Mouse (Mus musculus) heart, postnatal 25 days (tissue): ENCODE measurements around the gene Knl1. TPM values are rescaled to one million over a fixed set of nuclear protein-coding genes. Genes with fewer than 3 reads are reported as not detected.

Experiments used
- DNase-seq: peaks from one replicate; pipeline ENCODE4 v3.0.0; 2022; ENCODE audit warnings: low spot score
- intact Hi-C: fragments of 180-260 bp; cut with DNase I; formaldehyde crosslinking; loops from one replicate; pipeline ENCODE4 v1.15.1; 2025
- total RNA-seq, 2 experiments: library from RNA; stranded (reverse); gene quantifications; 2 replicates each; pipeline ENCODE4 v1.2.3; 2021

Gene Knl1
- total RNA-seq, 2 experiments from 2014 or later: 0.34 to 0.75 TPM

DNA sequence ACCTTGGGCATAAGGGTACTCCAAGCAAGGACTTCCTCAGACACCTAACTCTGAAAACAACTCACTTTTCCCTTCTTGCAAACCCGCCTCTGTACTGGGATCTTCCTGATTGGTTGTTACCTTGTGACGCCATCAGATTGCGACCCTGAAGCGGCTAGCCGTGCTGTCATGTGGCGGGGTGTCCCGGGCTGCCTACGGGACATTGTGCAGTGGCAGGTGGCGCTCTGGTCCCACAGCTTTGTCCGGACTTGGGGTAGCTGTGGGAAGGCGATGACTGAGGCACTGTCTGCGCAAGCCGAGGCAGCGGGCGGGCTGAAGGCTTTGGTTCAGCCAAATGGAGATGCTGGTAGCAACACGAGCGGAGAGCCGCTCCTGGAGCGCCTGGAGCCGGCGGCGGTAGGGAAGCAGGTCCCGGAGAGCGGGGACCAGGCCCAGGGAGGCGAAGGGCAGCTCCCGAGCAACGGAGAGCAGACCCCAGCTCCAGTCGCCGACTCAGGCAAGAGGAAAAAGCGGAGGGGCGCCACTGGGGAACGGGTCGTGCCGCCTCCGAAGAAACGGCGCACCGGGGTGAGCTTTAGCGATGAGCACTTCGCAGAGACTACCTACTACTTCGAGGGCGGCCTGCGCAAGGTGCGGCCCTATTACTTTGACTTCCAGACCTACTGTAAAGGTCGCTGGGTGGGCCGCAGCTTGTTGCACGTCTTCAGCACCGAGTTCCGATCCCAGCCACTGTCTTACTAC, 12.1 kb upstream of the Knl1 start, which contains the start of gene Rpusd2:
TSS of gene Rpusd2 (plus strand) at position 135 of the 741 bp plus-strand sequence.
- DNase-seq: peak; percentile 85
- intact Hi-C loops: loop anchor here (5.0 kb wide), 1 partner anchor 257 kb away; no protein-coding TSS in a partner anchor

DNA sequence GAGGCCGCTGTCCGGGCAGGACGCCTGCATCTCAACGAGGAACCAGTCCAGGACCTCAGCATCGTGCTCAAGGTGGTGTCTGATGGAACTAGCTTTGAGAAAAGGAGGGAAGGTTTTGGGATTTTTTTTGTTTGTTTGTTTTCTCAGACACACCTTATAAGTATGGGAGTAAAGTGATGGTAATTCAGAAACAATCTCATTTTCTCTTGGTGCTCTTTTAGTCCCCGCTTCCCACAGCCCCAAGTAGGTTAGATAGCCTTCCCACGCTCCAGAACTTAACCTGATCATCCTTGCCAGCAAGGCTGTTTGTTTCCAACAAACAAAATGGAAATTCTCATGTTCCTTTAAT, 11.5 kb upstream of the Knl1 start:
- DNase-seq: no peak
- intact Hi-C loops: loop anchor here (5.0 kb wide), 1 partner anchor 257 kb away; no protein-coding TSS in a partner anchor

DNA sequence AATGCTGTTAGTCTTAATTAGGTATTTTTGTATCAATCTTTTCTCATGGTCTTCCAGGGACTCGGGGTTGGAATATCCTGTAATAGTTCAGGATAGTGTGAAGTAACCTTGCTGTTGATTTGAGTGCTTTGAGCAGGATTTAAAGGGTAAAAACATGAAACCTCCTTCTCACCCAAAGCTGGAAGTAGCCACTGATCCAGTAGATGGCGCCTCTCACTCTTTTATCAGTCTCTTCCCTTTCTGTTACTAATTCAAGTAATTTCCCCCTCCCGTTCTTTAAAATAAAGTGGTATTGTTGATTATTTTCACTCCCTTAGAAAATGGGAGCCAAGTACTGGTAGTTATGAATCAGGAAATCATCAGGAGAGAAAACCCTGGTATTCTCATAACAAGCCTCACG, 6.0 kb upstream of the Knl1 start:
- intact Hi-C loops: loop anchor here (1.0 kb wide), 1 partner anchor 148 kb away; no protein-coding TSS in a partner anchor

DNA sequence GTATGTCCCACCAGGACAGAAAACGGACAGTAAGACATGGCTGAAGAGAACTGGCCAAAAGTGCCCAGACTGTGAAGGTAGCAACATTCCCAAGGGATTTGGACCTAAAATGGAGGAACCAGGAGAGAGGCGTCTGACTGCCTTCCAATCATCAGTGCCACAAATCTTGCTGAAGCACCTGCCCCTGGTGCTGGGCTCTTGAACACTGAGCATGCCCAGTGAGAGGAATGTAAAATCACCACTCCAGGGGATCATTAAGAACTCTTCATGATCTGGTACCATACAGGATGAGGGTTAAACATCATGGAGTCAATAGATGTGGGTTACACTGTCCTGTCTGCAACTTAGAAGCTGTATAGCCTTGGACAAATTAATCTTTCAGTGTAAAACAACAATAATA, 1.8 kb upstream of the Knl1 start:
- DNase-seq: no peak
- intact Hi-C loops: no loop called here

More for the DNA sequence above, 6.0 kb upstream of the Knl1 start:
- no peak for DNase-seq

DNA sequence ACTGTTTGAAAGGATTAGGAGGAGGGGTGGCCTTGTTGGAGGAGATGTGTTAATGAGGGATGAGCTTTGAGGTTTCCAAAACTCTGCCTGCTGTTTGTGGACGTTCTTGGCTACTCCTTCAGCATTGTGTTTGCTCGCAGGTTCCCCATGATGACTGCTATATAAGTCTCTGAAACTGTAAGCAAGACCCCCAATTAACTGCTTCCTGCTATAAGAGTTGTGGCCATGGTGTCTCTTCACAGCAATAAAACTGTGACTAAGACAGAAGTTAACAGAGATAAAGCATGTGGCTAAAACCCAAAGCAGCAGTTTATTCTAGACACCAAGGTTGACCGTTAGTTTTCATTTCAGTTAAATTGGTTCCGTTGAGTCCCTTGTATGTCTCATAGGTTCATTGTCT, 930 bp downstream of the Knl1 start:
- intact Hi-C loops: loop anchor here (2.0 kb wide), 1 partner anchor 143 kb away; no protein-coding TSS in a partner anchor

DNA sequence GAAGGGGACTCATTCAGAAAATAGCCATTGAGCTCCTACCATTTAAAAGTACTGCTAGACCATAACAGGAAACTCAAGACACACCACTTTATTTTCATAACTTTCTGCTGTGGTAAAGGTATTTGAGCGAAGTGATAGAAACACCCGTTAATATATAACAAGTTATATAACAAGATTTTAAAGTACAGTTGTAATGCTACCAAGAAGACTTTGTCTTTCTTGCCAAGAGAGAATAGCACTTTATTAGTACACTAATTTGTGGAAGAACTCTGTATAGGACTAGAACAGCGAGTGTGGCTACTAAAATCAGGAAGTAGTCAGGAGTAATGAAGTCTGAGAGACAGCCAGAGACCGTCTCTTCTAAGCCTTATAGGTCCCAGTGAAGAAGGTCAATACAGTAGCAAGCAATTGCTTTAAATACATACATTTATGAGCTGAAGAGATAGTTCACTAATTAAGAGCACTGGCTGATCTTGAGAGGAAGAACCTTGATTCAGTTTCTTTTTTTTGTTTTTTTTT, 3.3 kb downstream of the Knl1 start:
- intact Hi-C loops: no loop called here
- DNase-seq: no peak

More for the DNA sequence above, 930 bp downstream of the Knl1 start:
- no peak for DNase-seq

DNA sequence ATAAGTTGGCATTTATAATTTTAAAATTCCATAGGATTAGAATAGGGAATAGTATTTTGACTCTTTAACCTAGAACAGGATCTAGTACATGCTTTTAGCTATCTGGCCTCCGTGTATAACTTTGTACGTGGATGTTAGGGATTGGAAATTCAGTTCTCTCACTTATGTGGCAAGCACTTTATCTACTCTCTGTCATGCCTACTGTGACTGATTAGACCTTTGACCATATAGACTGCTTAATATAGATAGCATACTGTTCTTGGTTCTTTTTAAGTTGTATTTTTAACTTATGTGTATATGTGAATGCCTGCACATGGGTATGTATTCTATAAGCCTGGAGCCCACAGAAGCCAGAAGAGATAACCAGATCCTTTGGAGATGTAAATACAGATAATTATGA, 13.2 kb downstream of the Knl1 start:
- no peak for DNase-seq
- intact Hi-C loops: no loop called here

DNA sequence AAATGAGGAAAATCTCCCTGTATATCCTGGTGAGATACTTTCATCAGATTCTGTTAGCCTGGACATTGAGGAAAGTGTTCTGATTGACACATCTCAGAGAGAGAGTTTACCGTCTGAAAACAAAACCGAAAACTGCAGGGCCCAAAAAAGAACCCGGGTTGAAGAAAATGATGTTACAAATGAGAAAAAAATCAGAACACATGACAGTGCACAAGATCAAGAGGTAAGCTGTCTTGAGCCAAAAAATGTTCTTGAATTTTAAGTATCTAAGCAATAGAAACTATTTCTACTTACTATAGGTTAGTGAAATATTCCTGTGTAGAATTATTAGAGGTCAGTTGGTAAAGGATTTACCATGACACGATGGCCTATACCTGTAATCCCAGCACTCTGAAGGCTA, 25.5 kb downstream of the Knl1 start:
- intact Hi-C loops: no loop called here
- DNase-seq: no peak

DNA sequence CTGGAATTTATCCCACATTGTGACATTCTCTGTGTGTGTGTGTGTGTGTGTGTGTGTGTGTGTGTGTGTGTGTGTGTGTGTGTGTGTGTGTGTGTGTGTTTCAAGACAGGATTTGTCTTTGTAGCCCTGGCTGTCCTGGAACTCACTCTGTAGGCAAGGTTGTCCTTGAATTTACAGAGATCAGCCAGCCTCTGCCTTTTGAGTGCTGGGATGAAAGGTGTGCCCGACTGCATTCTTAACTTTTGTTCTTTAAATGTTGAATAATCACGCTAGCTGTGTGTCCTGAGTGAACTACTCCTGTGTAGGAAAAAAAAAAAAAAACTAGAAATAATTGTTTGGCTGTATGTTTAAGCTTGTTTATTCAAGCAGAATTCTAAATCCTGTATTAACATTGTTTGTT, 39.2 kb downstream of the Knl1 start:
- DNase-seq: no peak
- intact Hi-C loops: no loop called here

DNA sequence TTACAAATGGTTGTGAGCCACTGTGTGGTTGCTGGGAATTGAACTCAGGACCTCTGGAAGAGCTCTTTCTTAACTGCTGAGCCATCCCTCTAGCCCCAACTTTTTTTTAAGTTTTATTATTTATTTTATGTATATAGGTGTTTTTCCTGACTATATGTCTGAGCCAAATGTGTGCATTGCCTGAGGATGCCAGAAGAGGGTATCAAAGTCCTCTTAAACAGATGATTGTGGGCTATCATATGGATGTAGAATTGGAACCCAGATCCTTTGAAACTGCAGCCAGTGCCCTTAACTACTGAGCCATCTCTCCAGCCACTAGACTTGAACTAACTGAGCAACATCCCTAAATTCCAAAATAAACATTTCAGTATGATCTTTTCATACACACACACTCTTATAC, 54.6 kb downstream of the Knl1 start:
- DNase-seq: no peak
- intact Hi-C loops: loop anchor here (1.0 kb wide), 1 partner anchor 88 kb away; no protein-coding TSS in a partner anchor

DNA sequence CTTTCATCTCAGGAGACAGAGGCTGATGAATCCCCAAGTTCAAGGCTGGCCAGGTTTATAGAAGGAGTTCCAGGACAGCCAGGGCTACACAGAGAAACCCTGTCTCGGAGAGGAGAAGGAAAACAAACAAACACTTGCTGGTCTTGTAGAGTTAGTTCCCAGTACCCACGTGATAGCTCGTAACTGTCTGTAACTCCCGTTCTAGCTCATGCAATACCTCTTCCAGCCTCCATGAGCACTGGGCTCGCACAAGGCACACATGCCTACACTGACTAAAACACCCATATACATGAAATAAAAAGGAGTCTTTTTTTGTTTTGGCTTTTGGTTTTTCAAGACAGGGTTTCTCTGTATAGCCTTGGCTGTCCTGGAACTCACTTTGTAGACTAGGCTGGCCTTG, 59.7 kb downstream of the Knl1 start:
- DNase-seq: no peak
- intact Hi-C loops: no loop called here

DNA sequence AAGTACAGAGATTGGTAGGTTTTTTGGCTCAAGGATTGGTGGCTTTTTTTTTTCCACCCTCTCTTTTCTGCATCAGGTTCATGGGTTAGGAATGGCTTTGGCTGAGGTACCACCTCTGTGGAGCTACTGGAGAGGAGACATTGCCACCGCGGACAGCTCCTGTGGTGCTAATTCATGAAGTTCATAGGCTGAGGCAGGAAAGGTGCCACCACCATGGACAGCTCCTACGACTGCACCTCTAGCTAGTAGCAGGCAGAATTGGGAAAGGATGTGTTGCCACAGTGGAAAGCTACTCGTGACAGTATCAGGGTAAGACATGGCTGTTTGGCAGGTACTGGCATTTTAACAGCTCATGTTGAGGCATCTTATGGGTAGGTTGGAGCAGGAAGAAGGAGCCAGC, 61.6 kb downstream of the Knl1 start:
- intact Hi-C loops: no loop called here
- DNase-seq: no peak

DNA sequence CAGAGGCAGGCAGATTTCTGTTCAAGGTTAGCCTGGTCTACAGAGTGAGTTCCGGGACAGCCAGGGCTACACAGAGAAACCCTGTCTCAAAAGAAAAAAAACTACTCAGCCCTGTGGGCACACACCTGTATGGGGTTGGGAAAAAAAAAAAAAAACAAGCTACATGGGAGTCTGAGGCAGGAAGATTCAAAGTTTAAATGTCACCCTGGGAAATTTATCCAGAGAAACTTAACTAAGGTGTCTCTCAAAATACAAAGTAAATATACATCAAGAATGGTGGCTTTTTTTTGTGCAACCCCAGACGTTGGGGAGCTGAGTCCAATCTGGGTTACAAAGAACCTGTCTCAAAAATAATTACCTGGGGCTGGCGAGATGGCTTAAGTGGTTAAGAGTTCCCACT, 64.1 kb downstream of the Knl1 start:
- no peak for DNase-seq
- intact Hi-C loops: loop anchor here (5.0 kb wide), 2 partner anchors 46 to 91 kb away; partner anchors contain the start of gene Rmdn3

DNA sequence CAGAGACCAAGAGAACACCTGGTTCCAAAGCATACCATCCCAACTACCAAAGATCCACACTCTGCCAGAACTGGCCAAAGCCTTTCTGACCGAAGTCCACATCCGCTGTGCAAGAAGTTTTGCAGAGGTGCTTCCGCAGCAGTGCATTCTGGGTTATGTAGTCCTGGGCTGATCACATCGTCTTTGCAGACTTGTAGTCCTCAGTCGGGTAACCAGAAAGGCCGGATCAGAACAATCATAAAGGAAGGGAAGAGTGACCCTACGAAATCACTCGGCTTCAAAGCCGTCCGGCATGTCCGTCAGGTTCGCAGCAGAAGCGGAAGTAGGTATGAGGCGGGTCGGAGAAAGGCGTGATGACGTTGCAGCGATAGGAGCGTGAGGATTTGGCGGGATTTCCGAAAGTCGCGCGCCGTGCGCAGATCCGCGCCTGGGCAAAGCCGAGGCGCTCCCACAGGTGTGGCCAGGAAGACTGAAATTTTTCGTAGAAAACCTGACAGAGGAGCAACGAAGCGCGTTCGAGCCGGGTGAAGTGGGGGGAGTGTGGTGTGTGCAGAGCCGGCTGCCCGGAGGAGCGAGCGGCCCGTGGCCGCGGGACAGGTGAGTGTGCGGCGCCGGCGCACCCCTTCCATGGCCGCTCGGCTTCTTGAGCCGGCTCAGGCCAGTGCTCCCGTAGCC, 65.7 kb downstream of the Knl1 start, which contains the start of gene Rad51:
TSS of gene Rad51 (plus strand) at position 356 of the 675 bp plus-strand sequence.
- DNase-seq: peak; percentile 73
- intact Hi-C loops: loop anchor here (5.0 kb wide), 2 partner anchors 45 to 90 kb away; partner anchors contain the start of gene Rmdn3

DNA sequence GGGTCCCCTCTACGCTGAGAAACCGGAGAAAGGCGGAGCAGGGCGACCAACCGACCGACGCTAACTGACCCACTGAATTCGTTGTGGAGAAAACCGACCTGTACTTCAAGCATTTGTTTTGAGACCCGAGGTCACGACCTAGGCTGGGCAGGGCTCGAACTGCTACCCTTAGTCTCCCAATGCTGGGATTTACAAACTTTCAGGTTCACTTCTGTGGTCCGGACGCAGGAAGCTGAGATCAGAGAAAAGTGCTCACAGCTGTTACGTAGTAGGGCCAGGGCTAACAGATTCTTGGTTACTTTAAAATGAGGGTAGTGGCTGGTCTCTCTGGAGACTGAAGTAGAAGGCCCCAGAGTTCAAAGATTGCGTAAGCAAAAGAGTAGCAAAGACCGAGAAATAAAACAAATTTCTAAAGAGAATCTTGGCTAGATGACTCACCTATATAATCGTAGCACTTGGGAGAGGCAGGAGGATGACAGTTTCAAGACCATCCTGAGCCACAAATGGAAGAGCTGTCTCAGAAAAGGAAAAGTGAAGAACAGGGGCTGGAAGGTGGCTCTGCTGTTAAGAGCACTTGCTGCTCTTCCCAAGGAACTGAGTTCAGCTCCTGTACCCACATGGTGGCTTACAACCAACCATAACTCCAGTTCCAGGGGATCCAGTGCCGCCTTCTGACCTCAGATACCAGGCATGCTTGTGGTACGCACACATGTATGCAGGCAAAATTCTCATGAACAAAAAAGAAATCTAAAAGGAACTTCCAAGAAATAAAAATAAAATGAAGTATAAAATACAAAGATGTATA, 66.4 kb downstream of the Knl1 start:
- no peak for DNase-seq
- intact Hi-C loops: loop anchor here (5.0 kb wide), 2 partner anchors 44 to 89 kb away; partner anchors contain the start of gene Rmdn3

DNA sequence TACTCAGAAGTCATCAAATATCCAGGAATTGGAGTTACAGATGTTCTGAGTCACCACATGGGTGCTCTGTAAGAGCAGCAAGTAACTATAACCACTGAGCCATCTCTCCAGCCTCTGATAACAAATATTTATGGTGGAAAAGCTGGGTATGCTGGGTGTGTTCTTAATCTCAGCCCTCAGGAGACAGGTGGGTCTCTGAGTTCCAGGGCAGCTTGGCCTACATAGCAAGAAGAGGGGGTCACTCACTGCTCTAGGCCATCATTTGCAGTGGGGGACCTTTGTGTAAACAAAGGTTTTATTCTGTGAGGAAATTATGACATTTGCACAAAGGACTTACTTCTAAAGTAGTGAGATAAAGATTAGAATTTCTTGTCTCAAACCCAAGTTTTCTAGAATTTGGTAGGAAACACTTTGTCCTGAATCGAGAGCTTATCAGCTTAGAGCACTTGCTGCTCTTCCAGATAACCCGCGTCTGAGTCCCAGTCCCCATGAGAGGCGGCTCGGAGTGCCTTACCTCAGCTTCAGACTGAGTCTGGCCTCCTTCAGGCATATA, 89.5 kb downstream of the Knl1 start:
- intact Hi-C loops: no loop called here

DNA sequence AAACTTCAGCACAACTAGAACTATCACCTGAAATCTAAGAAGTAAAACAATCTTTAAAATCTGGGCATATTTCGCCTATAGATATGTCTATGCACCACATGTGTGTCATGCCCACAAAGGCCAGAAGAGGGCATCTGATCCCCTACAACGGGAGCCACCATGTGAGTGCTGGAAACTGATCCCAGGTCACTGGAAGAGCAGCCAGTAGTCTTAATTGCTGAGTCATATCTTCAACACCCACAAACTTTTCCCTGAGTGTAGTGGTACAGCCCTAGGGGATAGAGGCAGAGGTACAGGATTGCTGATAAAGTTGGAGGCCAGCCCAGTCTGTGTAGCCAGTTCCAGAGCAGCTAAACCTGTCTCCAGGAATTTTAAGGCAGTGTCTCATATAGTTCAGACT, 98.3 kb downstream of the Knl1 start:
- intact Hi-C loops: no loop called here

More for the DNA sequence above, 89.5 kb downstream of the Knl1 start:
- DNase-seq: no peak

DNA sequence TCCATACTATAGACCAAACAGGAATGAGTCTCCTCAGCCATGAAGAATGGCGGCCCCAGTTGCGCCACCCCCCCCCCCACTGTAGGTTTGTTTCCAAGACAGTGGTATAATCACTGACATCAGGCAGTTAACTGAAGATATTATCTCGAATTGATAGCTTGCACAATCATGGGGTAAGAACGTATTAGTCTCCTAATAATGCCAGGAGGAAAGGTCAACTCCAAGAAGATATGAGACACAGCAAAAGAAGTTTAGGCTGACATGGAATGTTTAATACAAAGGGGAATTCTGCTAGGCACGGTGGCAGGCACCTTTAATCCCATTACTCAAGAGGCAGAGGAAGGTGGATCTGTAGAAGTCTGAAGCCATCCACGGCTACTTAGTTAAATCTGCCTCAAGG, 99.5 kb downstream of the Knl1 start:
- intact Hi-C loops: no loop called here
- DNase-seq: no peak

More for the DNA sequence above, 98.3 kb downstream of the Knl1 start:
- no peak for DNase-seq

DNA sequence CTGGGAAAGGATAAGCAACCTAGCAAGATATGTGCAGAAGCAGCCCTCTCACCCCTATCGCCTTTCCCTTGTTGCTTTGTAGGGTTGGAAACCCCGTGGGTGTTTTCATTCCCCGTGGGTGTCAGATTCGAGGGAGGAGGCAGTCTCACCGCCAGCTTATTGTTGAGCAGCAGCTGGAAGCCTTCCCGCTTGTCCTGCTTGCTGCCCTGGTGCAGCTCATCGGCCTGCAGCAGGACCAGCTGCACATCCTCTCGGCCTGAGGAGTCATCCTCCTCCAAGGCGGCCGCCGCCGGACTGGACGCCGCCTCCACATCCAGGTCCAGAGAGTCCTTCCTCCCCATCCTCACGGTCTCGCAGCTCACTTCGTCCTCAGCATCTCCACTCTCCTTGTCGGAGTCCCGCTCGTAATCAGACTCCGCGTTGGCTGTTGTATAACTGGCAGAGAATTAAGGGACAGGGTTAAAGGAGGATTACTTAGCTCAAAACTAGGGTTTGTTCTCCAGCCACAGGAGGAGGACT, 100.3 kb downstream of the Knl1 start:
- intact Hi-C loops: no loop called here
- DNase-seq: no peak
